In the genomic region with DNA sequence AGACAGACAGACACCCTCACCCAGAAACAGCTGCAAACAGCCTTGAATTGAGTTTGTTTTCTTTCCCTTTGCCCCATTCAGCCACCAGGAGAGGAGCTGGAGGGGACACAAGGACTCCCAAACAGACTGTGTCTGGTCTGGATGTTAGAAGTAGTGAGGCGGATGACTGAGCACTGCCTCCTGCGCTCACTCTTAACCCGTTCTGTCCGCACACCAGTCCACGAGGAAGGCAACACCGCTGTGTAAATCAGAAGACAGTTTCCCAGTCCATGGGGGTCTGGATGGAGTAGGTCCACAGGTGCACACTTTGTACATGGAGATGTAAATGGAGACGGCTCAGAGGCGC, we compare ENCODE assay signal across 13 mouse cellular contexts. TPM values are rescaled to one million over a fixed set of nuclear protein-coding genes. Genes with fewer than 3 reads are reported as not detected.
A peak's percentile ranks its signal among the peaks of the same experiment; 100 is the strongest.
DNase-seq lines count a peak whose midpoint lies in the region; ATAC-seq and TF ChIP-seq lines count a peak whose summit lies in the region.
"Had no signal": no experiment of that assay in that cellular context is flagged by ENCODE, and none has a peak within 500 bp of the region (broad histone marks: within the 10 kb centered on the region; RNA-seq: fewer than 3 reads in every experiment).

No protein-coding gene starts in this region.

- WGBS in forebrain, postnatal 0 days, result 7% methylated on average over 8 of the region's 8 CpGs
- under 1% methylated on average over 8 of the region's 8 CpGs for WGBS in midbrain, embryonic 12.5 days

- DNase-seq in embryo, embryonic 10.5 days (ENCODE audit: low spot score), result peak; percentile 8
- no peak for DNase-seq in forebrain, postnatal 0 days
- no peak for DNase-seq in left cerebral cortex, adult 2 months (ENCODE audit: extremely low spot score in 1 of 2, low spot score in 2 of 2)
- no peak for DNase-seq in liver
- no peak for DNase-seq in lung, postnatal 36 days
- DNase-seq in adrenal gland, adult 8-10 months, result no peak
- DNase-seq: adrenal gland, postnatal 14 days; gastrocnemius, postnatal 36 days; thymus, postnatal 25 days had no signal

- no peaks in the 10 kb centered on the region for H3K36me3 ChIP-seq in E14TG2a.4 (ENCODE audit: insufficient read depth, low read length)
- no peaks in the 10 kb centered on the region for H3K36me3 ChIP-seq in forebrain, postnatal 0 days (ENCODE audit: insufficient read depth)
- no peaks in the 10 kb centered on the region for H3K36me3 ChIP-seq in midbrain, embryonic 12.5 days
- H3K36me3 ChIP-seq: heart, embryonic 12.5 days had no signal

- peak overlapping the region; percentile 40; the same call in 1 of the 2 replicates for H3K27ac ChIP-seq in forebrain, postnatal 0 days (ENCODE audit: low read depth, low read length)
- 0 out of 2 replicates have a peak overlapping the region, but pooled peaks have one; percentile 4 for H3K27ac ChIP-seq in midbrain, embryonic 12.5 days (replicated peaks)
- no peak overlapping the region for H3K27ac ChIP-seq in left cerebral cortex, adult 2 months

- H3K4me2 ChIP-seq in forebrain, postnatal 0 days (ENCODE audit: low read depth), result 0 out of 2 replicates have a peak overlapping the region, but pooled peaks have one; percentile 10
- H3K4me2 ChIP-seq in midbrain, embryonic 12.5 days (replicated peaks), result peak overlapping the region; percentile 40
- H3K4me2 ChIP-seq: heart, embryonic 12.5 days; liver, embryonic 11.5 days had no signal

- H3K4me3 ChIP-seq in E14TG2a.4 (replicated peaks; ENCODE audit: low read length), result 0 out of 2 replicates have a peak overlapping the region, but pooled peaks have one; percentile 10
- no peak overlapping the region for H3K4me3 ChIP-seq in forebrain, postnatal 0 days (ENCODE audit: low read depth, low read length)
- H3K4me3 ChIP-seq in midbrain, embryonic 12.5 days, result peak overlapping the region; percentile 14; the same call in 1 of the 2 replicates
- no peak overlapping the region for H3K4me3 ChIP-seq in left cerebral cortex, adult 2 months
- H3K4me3 ChIP-seq: heart, embryonic 12.5 days had no signal

- ATAC-seq in forebrain, postnatal 0 days, result peak; percentile 50
- ATAC-seq in midbrain, embryonic 12.5 days (ENCODE audit: low FRiP score, low read depth), result 0 out of 2 replicates have a peak, but pooled peaks have one; percentile 41

- H3K9me3 ChIP-seq in E14TG2a.4 (ENCODE audit: low read length), result no peaks in the 10 kb centered on the region
- H3K9me3 ChIP-seq in forebrain, postnatal 0 days (ENCODE audit: low read length), result no peaks in the 10 kb centered on the region
- H3K9me3 ChIP-seq in midbrain, embryonic 12.5 days, result no peaks in the 10 kb centered on the region
- H3K9me3 ChIP-seq: heart, embryonic 12.5 days had no signal

- TF ChIP-seq CTCF in E14TG2a.4 (conservative IDR thresholded peaks at IDR 0.05; ENCODE audit: low read length), result no peak
- peak; percentile 19; the same call in 1 of the 2 replicates for TF ChIP-seq CTCF in forebrain, postnatal 0 days (IDR thresholded peaks at IDR 0.05; ENCODE audit: low read depth)
- TF ChIP-seq CTCF in left cerebral cortex, adult 2 months (IDR thresholded peaks at IDR 0.05), result no peak

- H3K27me3 ChIP-seq in E14TG2a.4 (ENCODE audit: insufficient read depth, low read length), result peaks cover 13% of the 10 kb centered on the region
- H3K27me3 ChIP-seq in forebrain, postnatal 0 days (ENCODE audit: insufficient read depth, low read length), result no peaks in the 10 kb centered on the region
- H3K27me3 ChIP-seq in midbrain, embryonic 12.5 days, result peaks cover 84% of the 10 kb centered on the region

- intact Hi-C loops in left cerebral cortex, adult 2 months (cut with DNase I), result no loop called here

- peaks cover 25% of the 10 kb centered on the region for H3K4me1 ChIP-seq in E14TG2a.4 (replicated peaks; ENCODE audit: low read depth, low read length)
- H3K4me1 ChIP-seq in forebrain, postnatal 0 days (ENCODE audit: insufficient read depth), result peaks cover 8% of the 10 kb centered on the region; the same call in 1 of the 2 replicates
- peaks cover 20% of the 10 kb centered on the region for H3K4me1 ChIP-seq in midbrain, embryonic 12.5 days
- H3K4me1 ChIP-seq: heart, embryonic 12.5 days had no signal

- no peak overlapping the region for H3K9ac ChIP-seq in forebrain, postnatal 0 days
- H3K9ac ChIP-seq in midbrain, embryonic 12.5 days (replicated peaks), result no peak overlapping the region
- H3K9ac ChIP-seq: heart, embryonic 12.5 days had no signal

RNA-seq across cellular contexts. Expression of a gene that starts 43.0 kb away (rescaled TPM):
- 64.4 and 86.9 TPM in 2 replicates for total RNA-seq in forebrain, postnatal 0 days (2014; rRNA removed)
- 45.6 and 62.9 TPM in 2 replicates for polyA plus RNA-seq in forebrain, postnatal 0 days (2015; fragmentation: Nextera tagmentation; extraction: Ambion mirVana)
- polyA plus RNA-seq in midbrain, embryonic 12.5 days (2016; fragmentation: Nextera tagmentation; extraction: Ambion mirVana), result 1.6 and 2.2 TPM in 2 replicates
- 10 to 100 TPM; 75.3 to 84.5 TPM for total RNA-seq in left cerebral cortex, adult 2 months (2021)
- total RNA-seq in adrenal gland, adult 8-10 months (2022), result under 1 TPM; 0.12 to 0.31 (median 0.18) TPM
- polyA plus RNA-seq: heart, embryonic 12.5 days; liver, embryonic 11.5 days had no signal

Comparison
In these comparisons a context has a peak if more than half of its experiments do, and no peak if none do; other contexts are left out.
1. H3K4me3 ChIP-seq: peak in E14TG2a.4 (single experiment) and midbrain, embryonic 12.5 days (single experiment); none in forebrain, postnatal 0 days (single experiment) and left cerebral cortex, adult 2 months (single experiment).
2. RNA of a gene that starts 43.0 kb away (total RNA-seq): 64.4 to 86.9 TPM in forebrain, postnatal 0 days and 75.3 to 84.5 TPM in left cerebral cortex, adult 2 months; 0.12 to 0.31 TPM in adrenal gland, adult 8-10 months; every median in the first group is over 10 times any median in the second.